Mouse (Mus musculus): Measurements from ENCODE around the gene Pclo. TPM values are rescaled to one million over a fixed set of nuclear protein-coding genes. Genes with fewer than 3 reads are reported as not detected.

The Pclo gene
- polyA plus RNA-seq, 1 experiment from 2014 or later, result 0.23 TPM

DNA sequence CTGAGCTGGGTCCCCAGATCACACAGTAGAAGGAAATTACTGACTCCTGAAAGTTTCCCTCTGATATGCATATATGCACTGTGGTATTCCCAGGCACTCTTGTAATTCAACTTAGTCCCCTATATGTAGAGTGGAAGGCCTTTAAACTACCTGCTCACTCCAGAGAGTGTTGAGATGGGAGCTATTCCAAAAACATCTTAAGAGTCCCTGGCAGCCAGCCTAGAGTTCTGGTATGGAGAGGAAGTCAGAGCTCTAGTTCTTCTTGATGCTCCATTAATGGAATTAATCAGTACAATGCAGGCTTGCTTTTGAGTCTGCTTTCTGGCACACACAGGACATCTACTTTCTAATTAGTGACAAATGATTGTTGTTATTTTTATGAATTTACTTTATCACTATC is 11.3 kb downstream of the Pclo start:
- Histone ChIP-seq H3K9ac (ENCODE audit: low read depth, low read length) (no peak overlapping the region), H3K27ac (ENCODE audit: low read depth, low read length) (no peak overlapping the region), H3K36me3 (ENCODE audit: control insufficient read depth, insufficient read depth) (no peaks in the 10 kb centered on the region), H3K27me3 (replicated peaks; ENCODE audit: control insufficient read depth, insufficient read depth, low read length) (no peaks in the 10 kb centered on the region), H3K4me1 (replicated peaks; ENCODE audit: control insufficient read depth, insufficient read depth, low read length) (no peaks in the 10 kb centered on the region), H3K4me3 (ENCODE audit: low read depth, low read length) (no peak overlapping the region), H3K4me2 (replicated peaks; ENCODE audit: low read depth) (no peak overlapping the region), H3K9me3 (ENCODE audit: control insufficient read depth) (no peaks in the 10 kb centered on the region)
- ATAC-seq, result no peak
- no peak for TF ChIP-seq CTCF (IDR thresholded peaks at IDR 0.05; ENCODE audit: low read depth)

DNA sequence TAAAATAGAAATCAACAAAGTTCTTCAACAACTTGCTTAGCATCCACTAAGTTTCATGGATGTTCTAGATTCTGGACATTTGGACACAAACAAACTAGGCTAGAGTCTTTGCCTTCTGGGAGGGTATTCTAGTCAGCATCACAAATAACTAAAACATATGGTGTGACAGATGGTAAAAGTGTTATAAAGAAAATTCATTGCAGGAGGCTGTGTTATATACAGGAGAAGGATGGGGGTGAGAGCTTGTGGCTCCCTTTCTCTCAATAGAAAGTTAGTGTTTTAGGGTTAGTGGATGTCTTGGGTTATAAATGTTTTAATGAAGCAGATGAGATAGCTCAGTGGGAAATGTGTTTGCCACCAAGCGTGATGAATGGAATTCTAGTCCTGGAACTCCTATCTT is 13.1 kb downstream of the Pclo start:
- H3K9me3 ChIP-seq (ENCODE audit: control insufficient read depth), result no peaks in the 10 kb centered on the region
- H3K27ac ChIP-seq (ENCODE audit: low read depth, low read length), result no peak overlapping the region
- 50% methylated on average over 1 of the region's 1 CpGs for WGBS
- TF ChIP-seq CTCF (IDR thresholded peaks at IDR 0.05; ENCODE audit: low read depth), result no peak
- H3K9ac ChIP-seq (ENCODE audit: low read depth, low read length), result no peak overlapping the region
- no peaks in the 10 kb centered on the region for H3K4me1 ChIP-seq (replicated peaks; ENCODE audit: control insufficient read depth, insufficient read depth, low read length)
- no peaks in the 10 kb centered on the region for H3K36me3 ChIP-seq (ENCODE audit: control insufficient read depth, insufficient read depth)
- no peak overlapping the region for H3K4me3 ChIP-seq (ENCODE audit: low read depth, low read length)
- no peaks in the 10 kb centered on the region for H3K27me3 ChIP-seq (replicated peaks; ENCODE audit: control insufficient read depth, insufficient read depth, low read length)
- no peak for ATAC-seq
- H3K4me2 ChIP-seq (replicated peaks; ENCODE audit: low read depth), result no peak overlapping the region

DNA sequence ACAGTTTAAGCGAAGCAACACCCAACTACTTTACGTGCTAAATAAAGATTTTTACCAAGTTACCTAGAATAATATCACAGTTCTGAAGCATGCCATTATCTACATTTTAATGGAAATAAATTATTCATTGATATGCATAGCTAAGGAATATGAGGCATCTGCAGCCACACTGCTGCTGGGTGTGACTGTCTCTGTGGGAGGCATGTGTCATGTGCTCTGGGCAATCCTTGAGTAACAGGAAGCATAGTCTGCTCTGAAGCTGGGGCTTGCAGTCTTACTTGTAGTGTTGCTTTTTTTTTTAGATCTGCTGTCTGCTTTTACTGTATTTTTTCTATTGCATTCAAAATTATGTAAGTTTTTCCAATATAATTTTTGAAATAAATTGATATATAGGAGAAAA is 17.2 kb downstream of the Pclo start:
- 89% methylated on average over 2 of the region's 2 CpGs for WGBS
- Histone ChIP-seq H3K9ac (ENCODE audit: low read depth, low read length) (no peak overlapping the region), H3K9me3 (ENCODE audit: control insufficient read depth) (no peaks in the 10 kb centered on the region), H3K4me1 (replicated peaks; ENCODE audit: control insufficient read depth, insufficient read depth, low read length) (no peaks in the 10 kb centered on the region), H3K36me3 (ENCODE audit: control insufficient read depth, insufficient read depth) (no peaks in the 10 kb centered on the region), H3K4me3 (ENCODE audit: low read depth, low read length) (no peak overlapping the region), H3K27ac (ENCODE audit: low read depth, low read length) (no peak overlapping the region), H3K4me2 (replicated peaks; ENCODE audit: low read depth) (no peak overlapping the region), H3K27me3 (replicated peaks; ENCODE audit: control insufficient read depth, insufficient read depth, low read length) (no peaks in the 10 kb centered on the region)
- no peak for TF ChIP-seq CTCF (IDR thresholded peaks at IDR 0.05; ENCODE audit: low read depth)
- no peak for ATAC-seq

DNA sequence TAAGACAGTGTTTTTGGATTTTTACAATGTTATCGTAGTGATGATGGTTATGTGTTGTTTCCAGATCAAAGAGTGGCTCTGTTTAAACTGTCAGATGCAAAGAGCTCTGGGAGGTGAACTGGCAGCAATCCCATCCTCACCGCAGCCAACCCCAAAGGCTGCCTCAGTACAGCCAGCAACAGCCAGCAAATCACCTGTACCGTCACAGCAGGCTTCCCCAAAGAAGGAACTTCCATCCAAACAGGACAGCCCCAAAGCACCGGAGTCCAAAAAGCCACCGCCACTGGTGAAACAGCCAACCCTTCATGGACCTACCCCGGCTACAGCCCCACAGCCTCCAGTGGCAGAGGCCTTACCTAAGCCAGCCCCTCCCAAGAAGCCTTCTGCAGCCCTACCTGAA is 24.6 kb downstream of the Pclo start:
- H3K9ac ChIP-seq (ENCODE audit: low read depth, low read length), result no peak overlapping the region
- no peaks in the 10 kb centered on the region for H3K27me3 ChIP-seq (replicated peaks; ENCODE audit: control insufficient read depth, insufficient read depth, low read length)
- no peaks in the 10 kb centered on the region for H3K36me3 ChIP-seq (ENCODE audit: control insufficient read depth, insufficient read depth)
- no peak overlapping the region for H3K4me2 ChIP-seq (replicated peaks; ENCODE audit: low read depth)
- H3K4me3 ChIP-seq (ENCODE audit: low read depth, low read length), result no peak overlapping the region
- TF ChIP-seq CTCF (IDR thresholded peaks at IDR 0.05; ENCODE audit: low read depth), result no peak
- H3K9me3 ChIP-seq (ENCODE audit: control insufficient read depth), result no peaks in the 10 kb centered on the region
- no peak for ATAC-seq
- WGBS, result 83% methylated on average over 6 of the region's 6 CpGs
- no peaks in the 10 kb centered on the region for H3K4me1 ChIP-seq (replicated peaks; ENCODE audit: control insufficient read depth, insufficient read depth, low read length)
- no peak overlapping the region for H3K27ac ChIP-seq (ENCODE audit: low read depth, low read length)

DNA sequence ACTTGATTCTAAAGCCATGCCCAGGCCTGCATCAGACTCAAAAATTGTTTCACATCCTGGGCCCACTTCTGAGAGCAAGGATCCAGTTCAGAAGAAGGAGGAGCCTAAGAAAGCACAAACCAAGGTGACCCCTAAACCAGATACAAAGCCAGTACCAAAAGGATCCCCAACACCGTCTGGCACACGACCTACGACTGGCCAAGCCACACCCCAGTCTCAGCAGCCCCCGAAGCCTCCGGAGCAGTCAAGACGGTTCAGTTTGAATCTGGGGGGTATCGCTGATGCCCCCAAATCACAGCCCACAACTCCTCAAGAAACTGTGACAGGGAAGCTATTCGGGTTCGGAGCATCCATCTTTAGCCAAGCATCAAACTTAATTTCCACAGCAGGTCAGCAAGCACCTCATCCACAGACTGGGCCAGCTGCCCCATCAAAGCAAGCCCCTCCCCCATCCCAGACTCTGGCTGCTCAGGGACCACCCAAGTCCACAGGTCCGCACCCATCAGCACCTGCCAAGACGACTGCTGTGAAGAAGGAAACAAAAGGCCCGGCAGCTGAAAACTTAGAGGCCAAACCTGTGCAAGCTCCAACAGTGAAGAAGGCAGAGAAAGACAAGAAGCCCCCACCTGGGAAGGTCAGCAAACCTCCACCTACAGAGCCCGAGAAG is 25.4 kb downstream of the Pclo start:
- Histone ChIP-seq H3K4me1 (replicated peaks; ENCODE audit: control insufficient read depth, insufficient read depth, low read length) (no peaks in the 10 kb centered on the region), H3K27ac (ENCODE audit: low read depth, low read length) (no peak overlapping the region), H3K4me2 (replicated peaks; ENCODE audit: low read depth) (no peak overlapping the region), H3K27me3 (replicated peaks; ENCODE audit: control insufficient read depth, insufficient read depth, low read length) (no peaks in the 10 kb centered on the region), H3K36me3 (ENCODE audit: control insufficient read depth, insufficient read depth) (no peaks in the 10 kb centered on the region), H3K9me3 (ENCODE audit: control insufficient read depth) (no peaks in the 10 kb centered on the region), H3K9ac (ENCODE audit: low read depth, low read length) (no peak overlapping the region), H3K4me3 (ENCODE audit: low read depth, low read length) (no peak overlapping the region)
- no peak for ATAC-seq
- TF ChIP-seq CTCF (IDR thresholded peaks at IDR 0.05; ENCODE audit: low read depth), result no peak
- WGBS, result 79% methylated on average over 13 of the region's 13 CpGs

DNA sequence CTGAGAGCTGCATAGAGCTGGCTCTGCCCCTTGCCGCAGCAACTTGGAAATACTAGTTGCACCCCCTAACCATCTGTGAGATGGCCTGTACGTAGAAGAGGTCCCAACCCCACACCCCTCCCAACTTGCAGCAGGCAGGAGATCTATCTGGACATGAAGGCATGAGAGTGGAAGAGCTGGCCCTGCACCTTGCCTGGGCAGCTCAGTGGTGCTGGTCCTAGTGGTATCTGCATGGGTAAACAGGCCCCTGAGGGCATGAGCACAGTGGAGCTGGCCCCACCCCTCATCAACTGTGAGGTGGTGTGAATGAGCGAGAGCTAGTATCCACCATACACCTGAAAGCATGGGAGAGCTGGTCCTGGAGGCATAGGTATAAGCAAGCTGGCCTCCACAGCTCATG is 60.9 kb downstream of the Pclo start:
- no peak for ATAC-seq
- Histone ChIP-seq H3K9me3 (ENCODE audit: control insufficient read depth) (no peaks in the 10 kb centered on the region), H3K4me2 (replicated peaks; ENCODE audit: low read depth) (no peak overlapping the region), H3K36me3 (ENCODE audit: control insufficient read depth, insufficient read depth) (no peaks in the 10 kb centered on the region), H3K4me1 (replicated peaks; ENCODE audit: control insufficient read depth, insufficient read depth, low read length) (no peaks in the 10 kb centered on the region), H3K27ac (ENCODE audit: low read depth, low read length) (no peak overlapping the region), H3K9ac (ENCODE audit: low read depth, low read length) (no peak overlapping the region), H3K4me3 (ENCODE audit: low read depth, low read length) (no peak overlapping the region), H3K27me3 (replicated peaks; ENCODE audit: control insufficient read depth, insufficient read depth, low read length) (no peaks in the 10 kb centered on the region)
- 81% methylated on average over 3 of the region's 3 CpGs for WGBS
- TF ChIP-seq CTCF (IDR thresholded peaks at IDR 0.05; ENCODE audit: low read depth), result no peak

DNA sequence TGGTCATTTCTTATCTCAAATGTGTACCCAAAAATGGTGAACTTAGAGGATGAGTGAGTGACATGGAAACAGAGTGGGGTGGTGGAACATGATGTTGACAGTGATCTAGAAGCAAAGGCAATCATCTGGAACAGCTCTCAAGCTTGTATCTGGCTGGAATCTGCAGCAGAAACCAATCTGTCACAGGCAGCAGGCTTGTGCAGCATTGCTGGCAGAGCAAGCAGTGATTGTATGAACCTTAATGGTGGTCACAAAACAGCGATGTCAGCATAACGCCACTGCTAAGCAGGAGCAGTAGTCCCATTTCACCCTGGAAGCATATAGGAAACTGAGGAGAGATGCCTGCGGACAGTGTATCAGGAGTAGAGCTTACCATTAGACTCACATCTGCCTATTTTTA is 76.8 kb downstream of the Pclo start:
- H3K9ac ChIP-seq (ENCODE audit: low read depth, low read length), result no peak overlapping the region
- H3K27me3 ChIP-seq (replicated peaks; ENCODE audit: control insufficient read depth, insufficient read depth, low read length), result no peaks in the 10 kb centered on the region
- no peaks in the 10 kb centered on the region for H3K9me3 ChIP-seq (ENCODE audit: control insufficient read depth)
- no peak overlapping the region for H3K4me2 ChIP-seq (replicated peaks; ENCODE audit: low read depth)
- no peak overlapping the region for H3K27ac ChIP-seq (ENCODE audit: low read depth, low read length)
- H3K4me1 ChIP-seq (replicated peaks; ENCODE audit: control insufficient read depth, insufficient read depth, low read length), result no peaks in the 10 kb centered on the region
- no peaks in the 10 kb centered on the region for H3K36me3 ChIP-seq (ENCODE audit: control insufficient read depth, insufficient read depth)
- no peak for TF ChIP-seq CTCF (IDR thresholded peaks at IDR 0.05; ENCODE audit: low read depth)
- no peak for ATAC-seq
- H3K4me3 ChIP-seq (ENCODE audit: low read depth, low read length), result no peak overlapping the region
- WGBS, result 74% methylated on average over 3 of the region's 3 CpGs

Measured in intestine, postnatal 0 days (tissue).